Mouse (Mus musculus) bone marrow, adult 2 months (tissue): Measurements from ENCODE around the gene Phf21b.

Experiments used
- CTCF ChIP-seq: fragments of 200-500 bp; IDR thresholded peaks from 2 replicates; pipeline ENCODE4 v1.5.1; 2011; ENCODE audit warnings: low read length, control low read depth; ENCODE audit not compliant: control insufficient read depth, insufficient read depth
- POLR2A ChIP-seq: fragments of 200-500 bp; IDR thresholded peaks from 2 replicates; pipeline ENCODE4 v1.6.1; 2011; ENCODE audit warnings: low read depth, mild to moderate bottlenecking, control low read depth, low read length, borderline replicate concordance; ENCODE audit not compliant: control insufficient read depth

DNA sequence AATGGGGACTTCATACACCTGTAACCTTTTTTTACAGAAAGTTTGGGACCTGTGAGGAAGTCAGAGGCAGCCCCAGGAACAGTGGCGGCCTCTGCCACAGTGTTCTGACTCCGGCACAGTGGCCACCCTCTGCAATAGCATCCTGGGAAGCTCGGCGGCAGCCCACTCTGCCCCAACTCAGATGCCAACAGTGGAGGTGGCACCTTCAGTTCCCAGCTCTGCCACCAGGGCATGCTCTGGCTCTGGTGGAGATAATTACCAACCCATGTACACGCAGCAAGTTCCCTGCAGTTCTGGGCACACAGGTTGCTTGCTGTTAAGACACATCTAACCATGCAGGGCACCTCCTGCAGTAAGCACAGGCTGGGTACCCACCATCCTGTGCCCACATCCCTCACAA is 55.7 kb downstream of the Phf21b start:
- TF ChIP-seq CTCF: peak; percentile 19; the same call in 1 of the 2 replicates
- TF ChIP-seq POLR2A: no peak
